Mouse (Mus musculus) stomach, postnatal 0 days (tissue): ENCODE measurements around the gene Ube2o.

Source experiments
- CTCF ChIP-seq: IDR thresholded peaks from 2 replicates; pipeline ENCODE4 v1.5.1; 2016; ENCODE audit warnings: antibody characterized with exemption, low read depth, mild to moderate bottlenecking, moderate library complexity
- EP300 ChIP-seq: optimal IDR thresholded peaks from 2 replicates; pipeline ENCODE3; 2016; ENCODE audit warnings: antibody characterized with exemption

- TF ChIP-seq CTCF (no peak), EP300 (no peak)
Measured at GRCm38 (mm10) chr11:116556308-116556707, 24.9 kb downstream of the Ube2o start.
